Mouse (Mus musculus) kidney, embryonic 15.5 days (tissue): ENCODE measurements around the gene Commd4. TPM values are rescaled to one million over a fixed set of nuclear protein-coding genes. Genes with fewer than 3 reads are reported as not detected.

Experiments
- ATAC-seq: fragments of 200-750 bp; cut with Nextera tagmentation; replicated peaks from 2 replicates; pipeline ENCODE4 v1.8.0; 2017; ENCODE audit warnings: moderate TSS enrichment; ENCODE audit not compliant: low FRiP score
- H3K27ac ChIP-seq: fragments of 300-500 bp; sonication (generic); 2 replicates; pipeline ENCODE4 v1.5.1; 2015; ENCODE audit warnings: mild to moderate bottlenecking, inconsistent platforms
- H3K27me3 ChIP-seq: fragments of 300-500 bp; sonication (generic); 2 replicates; pipeline ENCODE4 v1.6.1; 2015; ENCODE audit warnings: inconsistent platforms
- H3K36me3 ChIP-seq: fragments of 300-500 bp; sonication (generic); 2 replicates; pipeline ENCODE4 v1.6.1; 2015; ENCODE audit warnings: inconsistent platforms
- H3K4me1 ChIP-seq: fragments of 300-500 bp; sonication (generic); 2 replicates; pipeline ENCODE4 v1.6.1; 2015; ENCODE audit warnings: inconsistent platforms
- H3K4me2 ChIP-seq: fragments of 300-500 bp; sonication (generic); 2 replicates; pipeline ENCODE4 v1.6.1; 2015; ENCODE audit warnings: moderate library complexity, mild to moderate bottlenecking, inconsistent platforms
- H3K4me3 ChIP-seq: fragments of 300-500 bp; sonication (generic); replicated peaks from 2 replicates; pipeline ENCODE4 v1.5.1; 2015; ENCODE audit warnings: mild to moderate bottlenecking, inconsistent platforms
- H3K9ac ChIP-seq: fragments of 300-500 bp; sonication (generic); 2 replicates; pipeline ENCODE4 v1.6.1; 2015; ENCODE audit warnings: mild to moderate bottlenecking, inconsistent platforms
- H3K9me3 ChIP-seq: fragments of 300-500 bp; sonication (generic); replicated peaks from 2 replicates; pipeline ENCODE4 v1.6.1; 2016; ENCODE audit warnings: inconsistent platforms
- WGBS: fragments of 180-500 bp; shearing (Covaris S2); methylation state at CpG from one replicate; pipeline ENCODE4 v1.1.7; 2015; ENCODE audit warnings: mixed read lengths; 5-methylcytosine and 5-hydroxymethylcytosine counted together
- polyA plus RNA-seq: library from polyadenylated mRNA; unstranded; fragments of >200 nt; fragmentation: Nextera tagmentation; extraction: Ambion mirVana; gene quantifications from 2 replicates; pipeline ENCODE4 v1.2.1, GENCODE M21; 2015

The Commd4 gene
- polyA plus RNA-seq, 1 experiment from 2014 or later = 105 TPM

- WGBS = 90% methylated on average over 9 of the region's 9 CpGs
These were observed 19.0 kb downstream of the Commd4 start for GRCm38 (mm10) chr9:57139110-57139509.

GRCm38 (mm10) chr9:57138507-57138906 lies 19.6 kb downstream of the Commd4 start:
- Histone ChIP-seq H3K9me3 (no peaks in the 10 kb centered on the region), H3K4me1 (no peaks in the 10 kb centered on the region), H3K4me3 (no peak overlapping the region), H3K36me3 (peaks cover 92% of the 10 kb centered on the region), H3K9ac (no peak overlapping the region), H3K27me3 (no peaks in the 10 kb centered on the region), H3K4me2 (no peak overlapping the region), H3K27ac (no peak overlapping the region)
- ATAC-seq = no peak
- 94% methylated on average over 6 of the region's 6 CpGs for WGBS

More at GRCm38 (mm10) chr9:57139110-57139509, 19.0 kb downstream of the Commd4 start:
- no peak overlapping the region for H3K4me3 ChIP-seq
- H3K9ac ChIP-seq = no peak overlapping the region
- peaks cover 96% of the 10 kb centered on the region for H3K36me3 ChIP-seq
- no peak overlapping the region for H3K4me2 ChIP-seq
- no peak for ATAC-seq
- no peaks in the 10 kb centered on the region for H3K4me1 ChIP-seq
- H3K9me3 ChIP-seq = no peaks in the 10 kb centered on the region
- H3K27me3 ChIP-seq = no peaks in the 10 kb centered on the region
- no peak overlapping the region for H3K27ac ChIP-seq

- Histone ChIP-seq H3K4me3 (no peak overlapping the region), H3K9me3 (no peaks in the 10 kb centered on the region), H3K27me3 (no peaks in the 10 kb centered on the region), H3K4me1 (no peaks in the 10 kb centered on the region), H3K36me3 (peaks cover 86% of the 10 kb centered on the region), H3K27ac (no peak overlapping the region), H3K4me2 (no peak overlapping the region), H3K9ac (no peak overlapping the region)
- 84% methylated on average over 9 of the region's 9 CpGs for WGBS
- ATAC-seq = no peak
These were observed 20.4 kb downstream of the Commd4 start for GRCm38 (mm10) chr9:57137777-57138176.

- no peak for ATAC-seq
- H3K4me2 ChIP-seq = no peak overlapping the region
- H3K4me3 ChIP-seq = no peak overlapping the region
- H3K36me3 ChIP-seq = peaks cover 81% of the 10 kb centered on the region
- 90% methylated on average over 6 of the region's 6 CpGs for WGBS
- H3K9me3 ChIP-seq = no peaks in the 10 kb centered on the region
- H3K4me1 ChIP-seq = no peaks in the 10 kb centered on the region
- no peaks in the 10 kb centered on the region for H3K27me3 ChIP-seq
- no peak overlapping the region for H3K9ac ChIP-seq
- no peak overlapping the region for H3K27ac ChIP-seq
These were observed 20.9 kb downstream of the Commd4 start for GRCm38 (mm10) chr9:57137246-57137645.

GRCm38 (mm10) chr9:57130577-57131433 lies 27.3 kb downstream of the Commd4 start, which contains the start of gene Man2c1:
Gene Man2c1 (plus strand): TSS chr9:57130690.
- WGBS = under 1% methylated on average over 58 of the region's 58 CpGs
- ATAC-seq = peak; percentile 93
- H3K9ac ChIP-seq = peak within 1 kb of the TSS; percentile 84
- H3K27ac ChIP-seq = peak within 1 kb of the TSS; percentile 99
- H3K27me3 ChIP-seq = no peaks in the 10 kb centered on the region
- H3K9me3 ChIP-seq = no peaks in the 10 kb centered on the region
- peaks cover 14% of the 10 kb centered on the region for H3K4me1 ChIP-seq
- H3K4me3 ChIP-seq = peak within 1 kb of the TSS; percentile 86
- H3K36me3 ChIP-seq = peaks cover 55% of the 10 kb centered on the region
- H3K4me2 ChIP-seq = peak within 1 kb of the TSS; percentile 93

- Histone ChIP-seq H3K27me3 (no peaks in the 10 kb centered on the region), H3K4me1 (peaks cover 14% of the 10 kb centered on the region), H3K27ac (peak overlapping the region; percentile 99; the same call in 1 of the 2 replicates), H3K9me3 (no peaks in the 10 kb centered on the region), H3K9ac (no peak overlapping the region), H3K4me3 (peak overlapping the region; percentile 86; the same call in 1 of the 2 replicates), H3K4me2 (peak overlapping the region; percentile 93), H3K36me3 (peaks cover 56% of the 10 kb centered on the region)
- ATAC-seq = no peak
These were observed 28.5 kb downstream of the Commd4 start for GRCm38 (mm10) chr9:57129641-57130040.

- no peak overlapping the region for H3K4me2 ChIP-seq
- no peak overlapping the region for H3K4me3 ChIP-seq
These were observed 40.8 kb downstream of the Commd4 start for GRCm38 (mm10) chr9:57117261-57117755.

More at GRCm38 (mm10) chr9:57117261-57117755, 40.8 kb downstream of the Commd4 start:
- H3K27ac ChIP-seq = no peak overlapping the region
- peaks cover 96% of the 10 kb centered on the region for H3K36me3 ChIP-seq
- no peak overlapping the region for H3K9ac ChIP-seq
- H3K9me3 ChIP-seq = no peaks in the 10 kb centered on the region
- no peak for ATAC-seq
- H3K4me1 ChIP-seq = no peaks in the 10 kb centered on the region
- 89% methylated on average over 13 of the region's 13 CpGs for WGBS
- H3K27me3 ChIP-seq = no peaks in the 10 kb centered on the region

Other genes with a start within 250 kb of the Commd4 start
- gene Snx33, start 230.0 kb downstream of the Commd4 start, polyA plus RNA-seq = 9.2 and 10.5 TPM in 2 replicates
- 90.8 and 93.7 TPM in 2 replicates for gene Imp3, start 220.9 kb downstream of the Commd4 start, polyA plus RNA-seq
- 24.1 and 28.3 TPM in 2 replicates for gene Snupn, start 207.5 kb downstream of the Commd4 start, polyA plus RNA-seq
- gene Ptpn9, start 163.4 kb downstream of the Commd4 start, polyA plus RNA-seq = 22.7 and 24.2 TPM in 2 replicates
- gene Sin3a, start 86.3 kb downstream of the Commd4 start, polyA plus RNA-seq = 31.8 and 36.6 TPM in 2 replicates
- gene Man2c1, start 27.6 kb downstream of the Commd4 start, polyA plus RNA-seq = 80.8 and 95.2 TPM in 2 replicates
- 8.3 and 9.7 TPM in 2 replicates for gene Neil1, start 10.0 kb downstream of the Commd4 start, polyA plus RNA-seq
- gene Trcg1, start 78.2 kb upstream of the Commd4 start, polyA plus RNA-seq = not detected in 2 replicates
- gene 1700017B05Rik, start 104.3 kb upstream of the Commd4 start, polyA plus RNA-seq = 22.0 and 24.6 TPM in 2 replicates